14 mouse cellular contexts compared by ENCODE assay signal in genomic region chr6:134372946-134373345, GRCm38 (mm10). TPM values are rescaled to one million over a fixed set of nuclear protein-coding genes. Genes with fewer than 3 reads are reported as not detected.
A peak's percentile ranks its signal among the peaks of the same experiment; 100 is the strongest.
DNase-seq lines count a peak whose midpoint lies in the region; ATAC-seq lines count a peak whose summit lies in the region.
"Had no signal": no experiment of that assay in that cellular context is flagged by ENCODE, and none has a peak within 500 bp of the region (broad histone marks: within the 10 kb centered on the region; RNA-seq: fewer than 3 reads in every experiment).

No protein-coding gene starts in this region.

- peak; percentile 28 for DNase-seq in left cerebral cortex, adult 11 months (ENCODE audit: low spot score)
- no peak for DNase-seq in left cerebral cortex, postnatal 4 days
- peak; percentile 68 for DNase-seq in layer of hippocampus, adult 9-11 months
- peak; percentile 18 to 42 for DNase-seq in right cerebral cortex, postnatal 36 days (ENCODE audit: low spot score in 2 of 2)
- no peak for DNase-seq in gastrocnemius, postnatal 36 days
- no peak for DNase-seq in ovary, postnatal 36 days (ENCODE audit: low spot score)
- DNase-seq: cerebellum, adult 9-10 months; heart, adult 2 months; heart, postnatal 10 days; kidney, adult 9 months had no signal

- intact Hi-C loops in left cerebral cortex, postnatal 4 days (cut with DNase I), result no loop called here
- intact Hi-C loops in gastrocnemius, postnatal 36 days (cut with DNase I), result no loop called here

- peak; percentile 59 for ATAC-seq in activated CD4-positive, CD25-positive, alpha-beta regulatory T cell, adult 4 months
- ATAC-seq: hindbrain, embryonic 16.5 days; midbrain, embryonic 13.5 days had no signal

RNA-seq across cellular contexts. Expression of gene Bcl2l14, which starts 23.2 kb away (rescaled TPM):
- not detected for total RNA-seq in left cerebral cortex, postnatal 4 days (2021)
- under 1 TPM; 0.48 to 0.81 TPM for polyA plus RNA-seq in activated CD4-positive, CD25-positive, alpha-beta regulatory T cell, adult 4 months (2017; shearing (Covaris generic))
- not detected for total RNA-seq in gastrocnemius, postnatal 36 days (2021)
- total RNA-seq: adrenal gland, adult 2 months; heart, adult 2 months; heart, postnatal 10 days had no signal
- polyA plus RNA-seq: adrenal gland, adult 2 months; midbrain, embryonic 13.5 days had no signal

Comparison
In these comparisons a context has a peak if more than half of its experiments do, and no peak if none do; other contexts are left out.
1. DNase-seq: peak in left cerebral cortex, adult 11 months (single experiment), layer of hippocampus, adult 9-11 months (single experiment) and right cerebral cortex, postnatal 36 days (2 of 2); none in left cerebral cortex, postnatal 4 days (single experiment), gastrocnemius, postnatal 36 days (0 of 2) and ovary, postnatal 36 days (single experiment).